Mouse (Mus musculus): ENCODE results near the gene Gpd1.

DNA sequence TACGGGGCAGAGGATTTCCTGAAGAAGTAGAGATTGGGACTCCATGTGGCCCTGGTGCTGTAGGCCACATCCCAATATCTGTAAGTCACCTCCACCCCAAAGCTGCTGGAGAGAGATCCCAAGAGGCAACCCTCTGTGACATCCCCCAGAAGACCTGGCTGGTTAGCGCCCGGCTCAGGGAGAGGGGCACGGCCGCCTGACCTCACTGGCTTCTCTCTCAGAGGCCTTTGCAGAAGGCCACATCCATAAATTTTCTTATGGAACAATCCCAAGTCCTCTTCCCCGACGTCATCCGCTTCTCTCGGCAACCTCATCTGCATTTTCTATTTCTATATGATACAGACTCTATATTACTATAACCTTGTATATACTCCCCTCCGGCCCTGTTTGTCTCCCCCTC, 17.6 kb upstream of the Gpd1 start:
- TF ChIP-seq POLR2A (IDR thresholded peaks at IDR 0.05; ENCODE audit: insufficient read depth, low read length) (no peak), CTCF (IDR thresholded peaks at IDR 0.05; ENCODE audit: low read depth, low read length) (no peak), EP300 (IDR thresholded peaks at IDR 0.05; ENCODE audit: insufficient read depth, low read depth, low read length) (no peak)
